Mouse (Mus musculus) frontal cortex, adult 2 months (tissue): ENCODE data around the gene Rpl35a. TPM values are rescaled to one million over a fixed set of nuclear protein-coding genes. Genes with fewer than 3 reads are reported as not detected.

Source experiments
- DNase-seq, 2 experiments: peaks; one replicate each; pipeline ENCODE4 v3.0.0; 2022; ENCODE audit warnings: low spot score in 1 of 2; ENCODE audit errors: extremely low spot score in 1 of 2
- polyA plus RNA-seq: library from polyadenylated mRNA; depleted of rRNA; stranded (reverse); fragments of >200 nt; gene quantifications from 2 replicates; pipeline ENCODE4 v1.2.3, GENCODE M21; 2012; rRNA removed

The Rpl35a gene
- polyA plus RNA-seq: 770 and 771 TPM in 2 replicates

DNA sequence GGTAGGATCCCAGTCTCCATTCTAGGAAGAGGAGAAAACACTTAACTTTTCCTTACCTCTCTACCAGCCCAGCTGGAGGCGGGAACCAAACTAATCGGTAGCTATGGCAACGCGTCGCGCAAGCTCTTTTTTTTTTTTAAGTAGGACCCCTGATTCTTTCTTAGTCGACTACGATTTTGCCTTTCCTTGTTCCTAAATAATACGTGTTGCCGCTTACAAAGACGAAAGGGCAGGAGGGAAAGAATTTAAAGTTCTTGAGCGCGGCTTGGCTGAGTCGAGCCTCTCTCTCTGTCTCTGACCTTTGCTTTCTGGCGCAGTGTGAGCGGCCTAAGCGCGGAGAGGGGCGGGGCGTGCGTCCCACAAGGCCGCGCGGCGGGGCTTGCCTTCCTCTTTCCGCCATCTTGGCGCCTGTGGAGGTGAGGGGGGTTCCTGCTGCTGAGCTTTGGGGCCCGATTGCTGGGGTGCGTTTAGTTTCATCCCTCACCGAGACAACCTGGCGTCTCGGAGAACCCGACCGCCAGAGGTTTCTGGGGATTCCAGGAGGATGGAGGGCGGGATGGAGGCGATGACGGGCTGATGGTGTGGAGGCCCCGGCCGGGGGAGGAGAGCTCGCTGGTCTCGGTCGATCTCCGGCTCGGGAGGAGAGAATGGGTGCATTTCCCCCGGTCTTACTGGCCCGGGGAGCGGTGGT lies at the start of gene Rpl35a, which contains the start of gene Iqcg:
TSS of gene Rpl35a (plus strand) at position 359 of the 691 bp plus-strand sequence.
TSS of gene Iqcg (minus strand) at position 124 of the 691 bp plus-strand sequence.
- DNase-seq: peak; percentile 69 to 90

DNA sequence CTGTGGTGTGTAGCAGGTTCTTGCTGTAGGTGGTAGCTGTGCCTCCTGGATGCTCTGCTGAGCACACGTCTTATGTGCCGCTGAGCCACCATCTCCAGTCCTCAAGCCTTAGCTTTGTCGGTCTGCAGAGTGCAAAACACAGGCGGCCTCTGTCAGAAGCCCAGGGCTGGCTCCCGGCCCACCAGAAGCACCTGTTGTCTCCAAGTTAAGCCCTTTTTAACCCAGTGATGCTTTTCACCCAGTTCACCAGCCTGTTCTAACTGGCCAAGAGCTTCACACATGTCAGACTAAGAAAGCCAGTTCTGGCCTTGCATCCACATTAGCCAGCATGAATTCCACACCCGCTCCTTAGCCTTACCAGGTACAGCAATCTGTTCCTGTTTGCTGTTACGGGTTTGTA lies 49.4 kb upstream of the Rpl35a start:
- no peak for DNase-seq

DNA sequence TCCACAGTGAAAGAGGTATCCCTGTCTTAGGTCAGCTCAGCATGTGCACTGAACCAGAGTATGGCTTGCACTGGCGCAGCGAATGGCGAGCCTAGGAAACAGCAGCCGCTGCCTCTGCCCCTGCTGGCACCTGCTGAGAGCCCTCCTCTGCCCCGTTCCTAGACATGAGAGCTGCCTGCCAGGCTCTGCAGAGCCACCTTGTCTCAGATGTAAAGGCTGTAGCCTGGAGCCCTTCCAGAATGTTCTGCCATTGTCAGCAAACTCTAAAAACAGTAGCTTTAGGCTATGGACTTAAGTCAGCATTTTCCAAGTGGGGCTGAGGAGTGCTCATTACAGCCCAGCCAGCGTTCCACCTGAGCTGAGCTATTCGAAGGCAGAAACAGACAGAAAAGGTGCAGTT lies 48.8 kb upstream of the Rpl35a start:
- DNase-seq: no peak

DNA sequence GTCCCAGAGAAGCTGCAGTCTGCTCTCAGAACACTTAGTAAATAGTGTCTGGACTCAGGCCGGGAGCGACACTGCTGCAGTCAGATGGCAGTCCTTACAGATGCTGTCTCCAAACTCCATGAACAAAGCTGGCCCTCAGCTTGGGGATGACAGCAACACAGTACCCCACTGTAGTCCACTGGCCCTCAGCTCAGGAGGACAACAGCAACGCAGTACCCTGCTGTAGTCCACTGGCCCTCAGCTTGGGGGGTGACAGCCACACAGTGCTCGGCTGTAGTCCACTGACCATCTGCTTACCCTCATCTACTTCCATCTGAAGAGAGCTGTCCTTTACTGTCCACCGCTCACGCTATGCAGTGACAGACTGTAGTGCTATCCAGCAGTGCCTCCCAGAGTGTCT lies 46.1 kb upstream of the Rpl35a start:
- DNase-seq: no peak

DNA sequence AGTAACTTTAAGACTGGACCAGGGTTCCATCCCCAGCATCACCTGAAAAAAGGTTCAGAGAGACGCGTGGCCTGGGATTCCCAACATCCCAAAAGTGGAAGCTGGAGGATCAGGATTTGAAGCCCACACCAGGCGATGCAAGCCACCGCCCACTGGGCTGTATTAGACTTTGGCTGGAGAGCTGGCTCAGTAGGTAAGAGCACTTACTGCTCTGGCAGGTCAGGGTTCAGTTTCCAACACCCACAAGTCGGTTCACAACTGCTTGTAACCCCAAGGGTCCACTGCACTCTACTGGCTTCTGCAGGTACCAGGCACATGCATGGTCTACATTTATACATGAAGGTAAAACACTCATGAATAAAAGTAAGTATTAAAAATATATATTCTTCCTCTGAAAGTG lies 42.5 kb upstream of the Rpl35a start:
- DNase-seq: no peak

DNA sequence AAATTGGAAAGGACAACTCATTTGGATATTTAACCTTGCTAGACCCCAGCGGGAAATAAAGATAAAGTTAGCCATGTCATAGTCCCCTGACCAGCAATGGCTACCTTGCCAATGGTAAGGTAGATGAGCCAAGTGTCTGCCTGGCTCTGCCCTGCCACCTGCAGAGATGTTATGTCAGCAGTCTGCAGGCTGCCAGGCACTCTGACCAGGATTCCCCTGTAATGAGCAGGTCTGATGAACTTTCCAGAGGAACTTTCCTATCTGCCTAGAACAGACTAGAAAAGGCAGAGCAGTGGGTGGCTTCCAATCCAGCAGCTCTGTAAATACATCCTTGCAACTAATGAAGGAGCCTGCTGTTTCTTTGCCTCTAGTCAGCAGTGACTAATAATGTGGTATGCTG lies 41.3 kb upstream of the Rpl35a start:
- DNase-seq: peak in 1 of 2 experiments; percentile 22

DNA sequence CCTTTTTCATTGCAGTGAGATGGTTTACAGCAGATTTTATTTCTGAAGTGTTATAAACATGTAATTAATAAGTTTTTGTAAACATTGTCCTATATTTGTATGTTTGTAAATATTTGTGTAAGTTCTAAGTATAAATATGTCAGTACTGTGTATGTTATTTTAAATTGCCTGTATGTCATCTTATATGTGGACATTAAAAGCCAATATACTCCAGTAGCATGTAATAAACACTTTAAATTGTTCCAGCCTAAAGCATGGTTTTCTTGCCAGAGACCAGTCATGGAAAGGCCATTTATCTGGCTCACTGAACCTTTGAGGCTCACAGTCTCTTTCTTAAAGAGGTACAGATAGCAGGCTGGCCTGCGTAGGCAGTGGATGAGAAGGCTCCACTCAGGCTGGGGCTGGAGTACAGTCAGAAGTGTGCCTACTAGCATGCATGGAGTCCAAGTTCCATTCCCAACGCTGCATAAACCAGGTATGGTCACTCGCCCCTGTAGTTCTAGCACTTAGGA lies 40.8 kb upstream of the Rpl35a start:
- no peak for DNase-seq

DNA sequence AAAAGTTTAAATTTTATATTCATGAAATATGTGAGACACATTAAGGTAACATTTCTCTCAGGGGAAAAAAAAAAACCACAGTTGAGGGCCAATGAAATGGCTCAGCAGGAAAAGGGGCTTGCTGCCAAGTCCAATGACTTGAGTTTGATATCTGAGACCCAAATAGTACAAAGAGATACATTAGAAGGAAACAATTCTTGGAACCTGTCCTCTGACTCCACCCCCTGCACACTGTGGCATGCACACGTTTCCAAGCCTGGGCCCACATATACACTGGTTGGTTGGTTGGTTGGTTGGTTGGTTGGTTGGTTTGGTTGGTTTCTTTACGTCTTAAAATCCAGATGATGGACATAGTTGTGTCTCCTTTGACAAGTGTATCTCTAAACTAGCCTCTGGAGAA lies 40.3 kb upstream of the Rpl35a start:
- DNase-seq: no peak

DNA sequence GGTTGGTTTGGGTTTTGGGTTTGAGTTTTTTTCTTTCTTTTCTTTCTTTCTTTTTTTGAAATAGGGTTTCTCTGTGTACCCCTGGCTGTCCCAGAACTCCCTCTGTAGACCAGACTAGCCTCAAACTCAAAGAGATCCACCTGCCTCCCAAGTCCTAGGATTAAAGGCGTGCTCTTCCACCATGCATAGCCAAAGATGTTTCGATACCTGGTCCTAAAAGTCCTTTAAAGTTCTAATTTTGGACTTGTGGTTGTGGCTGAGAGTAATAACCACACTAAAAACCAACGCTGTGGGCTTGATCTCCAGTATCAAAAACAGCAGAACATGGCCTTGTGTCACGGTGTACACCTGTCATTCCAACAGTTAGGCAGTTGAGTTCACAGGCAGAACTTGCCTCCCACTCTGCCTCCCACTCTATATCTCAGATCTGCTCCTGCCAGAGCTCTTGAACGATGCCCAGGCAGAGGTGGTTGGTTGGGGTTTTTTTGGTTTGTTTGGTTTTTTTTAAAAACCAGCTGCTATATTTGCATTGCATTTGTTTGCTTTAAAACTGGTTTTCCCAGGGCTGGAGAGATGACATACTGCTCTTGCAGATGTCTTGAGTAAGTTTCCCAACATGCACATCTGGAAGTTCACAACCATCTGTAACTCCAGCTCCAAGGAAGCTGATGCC lies 38.4 kb upstream of the Rpl35a start:
- peak in 1 of 2 experiments; percentile 53 for DNase-seq

DNA sequence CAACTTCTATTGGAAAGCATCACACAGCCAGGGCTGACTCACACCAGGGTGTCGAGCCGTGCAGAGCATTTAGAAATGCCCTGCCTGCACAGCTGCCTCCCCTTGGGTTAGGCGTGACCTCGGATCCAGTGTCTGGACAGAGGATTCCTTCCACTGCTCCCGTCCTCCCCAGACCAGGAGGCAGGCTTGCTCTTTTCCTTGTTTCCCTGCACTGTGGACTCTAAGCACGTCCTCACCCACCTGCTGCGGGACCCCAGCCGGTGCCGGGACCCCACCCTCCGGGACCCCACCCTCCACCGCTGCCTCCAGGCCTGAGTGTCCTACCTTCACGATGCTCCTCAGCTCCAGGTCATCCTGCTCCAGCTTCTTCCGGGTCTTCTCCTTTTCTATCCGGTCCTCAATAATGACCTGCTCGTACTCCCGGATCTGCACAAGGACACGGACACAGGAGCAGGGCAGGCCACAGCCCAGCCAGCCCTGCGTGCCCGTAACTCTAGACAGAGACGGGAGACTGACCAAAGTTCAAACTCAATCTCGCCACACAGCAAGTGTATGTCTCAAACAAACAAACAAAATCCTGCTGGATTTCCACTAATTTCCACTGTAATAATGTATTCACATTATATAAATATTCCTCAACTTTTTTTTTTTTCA lies 37.0 kb upstream of the Rpl35a start:
- no peak for DNase-seq

DNA sequence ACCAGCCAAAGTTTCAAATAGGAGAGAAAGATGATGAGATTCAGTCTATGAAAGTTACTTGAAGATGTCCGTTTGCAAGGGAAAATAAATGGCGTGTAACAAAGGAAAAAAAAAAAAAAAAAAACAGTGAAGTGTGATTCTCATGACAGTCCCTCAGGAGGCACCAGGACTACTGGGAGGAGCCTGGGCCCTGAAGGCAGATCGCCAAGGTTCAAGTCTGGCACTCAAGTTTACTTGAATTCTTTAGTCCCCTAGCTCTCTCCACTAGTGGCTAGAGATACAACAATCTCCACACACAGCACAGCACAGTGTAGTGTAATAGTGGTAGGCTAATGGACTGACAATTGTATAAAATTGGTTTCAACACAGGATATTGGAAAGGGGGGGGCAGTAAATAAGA lies 34.9 kb upstream of the Rpl35a start:
- no peak for DNase-seq

DNA sequence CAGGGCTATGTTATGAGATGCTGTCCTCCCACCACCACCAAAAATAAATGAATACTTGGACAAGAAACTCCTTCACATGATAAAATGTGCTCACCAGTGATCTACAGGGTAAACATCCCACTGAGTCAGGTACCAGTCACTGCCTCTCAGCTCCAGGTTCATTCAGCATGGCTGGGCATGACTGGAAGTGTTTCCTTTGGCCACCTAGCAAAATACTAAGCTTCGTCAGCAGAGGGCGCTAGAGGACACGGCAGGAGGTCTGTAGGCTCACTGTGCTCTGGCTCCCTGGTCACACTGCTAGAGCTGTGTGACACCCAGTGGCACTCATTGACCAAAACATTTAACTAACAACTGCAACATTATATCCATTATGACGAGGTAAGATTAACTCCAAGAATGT lies 32.5 kb upstream of the Rpl35a start:
- peak; percentile 66 to 93 for DNase-seq

DNA sequence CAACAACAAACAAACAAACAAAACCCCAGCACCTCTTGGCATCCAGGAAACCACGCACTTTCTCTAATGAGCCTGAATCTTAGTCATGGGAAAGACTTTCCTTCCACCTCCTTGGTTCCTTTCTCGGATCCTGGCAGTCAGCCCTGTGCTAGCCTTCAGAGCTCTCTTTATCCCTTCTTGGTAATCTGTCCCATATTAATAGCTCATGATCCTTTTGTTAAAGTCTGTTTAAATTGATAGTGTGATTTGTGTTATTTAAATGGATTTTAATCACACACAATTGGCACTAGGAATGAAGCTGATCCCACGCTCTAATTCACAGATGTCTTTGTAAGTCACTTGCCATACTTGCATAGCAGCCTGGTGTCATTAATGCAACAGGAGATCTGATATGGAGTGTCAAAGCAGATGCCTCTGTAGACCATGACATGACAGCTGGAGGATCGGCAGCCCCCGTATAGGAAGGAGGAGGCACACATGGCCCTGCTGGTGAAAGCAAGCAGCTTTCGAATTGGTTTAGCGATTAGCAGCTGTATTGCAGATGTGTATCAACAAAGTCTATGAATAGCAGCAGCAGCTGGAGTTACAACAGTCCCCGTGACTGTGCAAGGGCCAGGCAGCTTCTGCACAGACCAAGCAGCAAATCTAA lies 31.7 kb upstream of the Rpl35a start:
- DNase-seq: peak in 1 of 2 experiments; percentile 38

DNA sequence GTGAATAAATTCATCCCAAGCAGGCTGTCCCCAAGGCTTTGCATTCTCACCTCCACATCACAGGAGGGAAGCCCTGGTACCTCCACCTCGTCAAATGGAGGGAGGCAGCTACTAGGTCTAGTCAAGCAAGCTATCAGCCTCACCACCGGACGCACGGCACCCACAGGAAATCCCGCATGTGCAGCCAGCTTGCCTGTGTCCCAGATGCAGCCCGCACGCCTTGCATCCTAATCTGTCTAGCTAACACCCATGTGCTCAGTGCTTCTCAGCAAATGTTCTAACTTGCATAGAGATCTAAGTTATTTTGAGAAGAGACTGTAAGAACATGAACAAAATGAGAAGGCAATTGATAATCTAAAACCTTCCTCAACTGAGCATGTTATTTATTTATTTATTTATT lies 29.9 kb upstream of the Rpl35a start:
- DNase-seq: peak in 1 of 2 experiments; percentile 25

DNA sequence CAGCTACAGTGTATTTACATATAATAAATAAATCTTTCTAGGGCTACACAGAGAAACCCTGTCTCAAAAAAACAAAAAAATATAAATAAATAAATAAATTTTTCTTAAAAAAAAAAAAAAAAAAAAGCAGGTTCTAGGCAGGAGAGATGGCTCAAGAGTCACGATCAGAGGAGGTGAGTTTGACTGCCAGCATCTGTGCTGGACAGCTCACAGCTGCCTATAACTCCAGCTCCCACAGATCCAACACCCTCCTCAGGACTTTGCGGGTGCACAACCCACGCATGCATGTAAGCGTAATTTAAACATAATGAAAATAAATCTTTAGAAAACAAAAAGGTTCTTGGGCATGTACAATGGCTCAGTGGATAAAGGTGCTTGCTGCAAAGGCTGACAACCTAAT lies 20.2 kb upstream of the Rpl35a start:
- DNase-seq: no peak

DNA sequence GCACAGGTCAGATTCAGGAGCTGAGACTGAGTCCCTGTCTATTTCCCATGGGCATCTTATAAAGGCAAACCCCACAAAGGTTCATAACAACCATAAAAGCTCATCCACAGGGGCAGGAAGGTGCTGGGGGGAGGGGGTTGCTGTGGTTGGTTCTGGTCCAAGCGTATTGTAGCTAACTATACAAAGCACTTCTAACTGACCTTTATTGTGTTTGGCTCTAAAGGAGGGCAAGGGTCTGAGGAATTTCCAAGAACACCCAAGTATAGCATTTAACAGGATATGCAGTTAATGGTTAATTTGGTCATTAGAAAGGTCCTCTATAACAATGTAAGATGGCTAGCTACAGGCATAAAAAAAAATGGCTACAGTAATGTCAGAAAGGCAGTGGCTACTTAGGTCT lies 13.6 kb upstream of the Rpl35a start:
- DNase-seq: no peak

DNA sequence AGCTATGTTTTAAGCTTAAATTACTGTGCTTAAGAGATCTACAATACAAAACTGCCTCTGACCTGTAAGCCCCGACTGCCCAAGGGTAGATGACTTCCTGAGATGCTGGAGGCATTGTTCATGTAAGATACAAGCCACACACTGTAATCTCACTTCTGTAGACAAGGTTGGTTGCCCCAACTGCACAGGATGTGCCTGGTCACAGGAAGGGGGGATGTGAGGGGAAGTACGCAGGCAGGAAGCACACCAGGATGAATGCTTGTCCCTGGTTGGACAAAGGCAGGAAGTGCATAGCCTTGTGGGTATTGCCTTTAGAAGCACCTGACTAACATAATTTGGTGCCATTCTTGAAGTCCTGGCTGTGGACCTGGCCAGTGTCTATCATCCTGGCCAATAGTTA lies 13.0 kb upstream of the Rpl35a start:
- no peak for DNase-seq

DNA sequence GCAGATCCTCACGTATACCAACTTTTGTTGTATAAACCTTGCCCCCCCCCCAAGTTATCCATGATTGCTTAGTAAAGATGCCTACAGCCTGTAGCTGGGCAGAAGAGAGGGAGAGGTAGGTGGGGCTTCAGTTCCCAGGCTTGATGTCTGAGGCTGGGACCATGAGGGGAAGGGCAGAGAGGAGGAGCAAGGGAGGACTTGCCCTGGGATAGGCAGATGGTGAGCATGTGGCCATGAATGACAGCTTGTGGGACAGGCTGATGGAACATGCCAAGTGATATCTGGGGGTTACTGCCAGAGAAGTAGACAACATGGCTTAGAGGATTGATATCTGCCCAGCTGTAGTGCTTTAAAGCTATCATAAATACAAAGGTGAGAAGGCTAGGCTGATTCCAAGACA lies 8.2 kb upstream of the Rpl35a start:
- DNase-seq: no peak

DNA sequence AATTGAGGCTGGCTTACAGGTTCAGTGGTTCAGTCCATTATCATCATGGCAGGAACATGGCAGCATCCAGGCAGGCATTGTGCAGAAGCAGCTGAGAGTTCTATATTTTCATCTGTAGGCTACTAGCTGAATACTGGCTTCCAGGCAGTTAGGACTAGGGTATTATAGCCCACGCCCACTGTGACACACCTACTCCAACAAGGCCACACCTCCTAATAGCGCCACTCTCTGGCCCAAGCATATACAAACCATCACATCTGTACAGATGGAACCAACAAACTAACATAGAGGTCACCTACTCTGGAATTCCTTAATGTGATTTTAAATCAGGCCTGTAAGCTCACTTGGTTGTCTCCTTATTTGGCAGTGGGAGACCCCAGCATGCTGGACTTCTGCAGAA lies 7.6 kb upstream of the Rpl35a start:
- no peak for DNase-seq

DNA sequence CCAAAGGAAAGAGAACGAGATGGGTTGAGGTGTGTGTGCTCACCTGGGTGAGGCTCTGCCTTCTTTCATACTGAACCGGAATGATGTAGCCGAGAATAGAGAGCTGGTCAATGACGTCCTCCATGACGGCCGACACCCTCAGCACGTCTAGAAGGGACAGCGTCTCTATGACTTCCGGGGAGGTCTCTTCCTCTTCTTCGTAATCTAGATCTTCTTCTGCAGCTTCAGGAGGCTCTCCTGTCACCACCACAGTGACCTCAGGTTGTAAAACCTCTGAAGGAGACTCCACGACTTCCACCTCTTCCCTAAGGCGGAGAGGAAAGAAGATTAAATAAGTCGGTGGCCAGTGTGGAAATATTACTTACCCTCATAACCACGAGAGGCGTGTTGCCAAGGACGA lies 6.4 kb upstream of the Rpl35a start:
- no peak for DNase-seq

DNA sequence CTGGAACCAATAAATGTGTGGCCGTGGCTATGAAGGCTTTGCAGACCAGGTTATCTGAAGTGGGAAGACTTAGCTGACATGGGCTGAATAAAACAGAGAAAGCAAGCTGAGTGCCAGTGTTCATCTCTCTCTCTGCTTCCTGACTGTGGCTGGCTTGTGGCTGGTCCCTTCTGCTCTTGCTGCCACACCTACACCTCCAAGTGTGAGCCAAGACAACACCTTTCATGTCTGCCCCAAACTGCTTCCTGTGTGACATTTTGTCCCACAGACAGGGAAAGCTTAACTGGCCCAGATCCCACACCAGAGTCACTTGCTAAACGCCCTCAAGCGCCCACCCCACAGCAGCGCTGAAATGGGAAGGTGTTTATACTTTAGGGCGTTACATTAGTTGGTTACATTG lies 3.1 kb upstream of the Rpl35a start:
- DNase-seq: no peak
